In the genomic region with DNA sequence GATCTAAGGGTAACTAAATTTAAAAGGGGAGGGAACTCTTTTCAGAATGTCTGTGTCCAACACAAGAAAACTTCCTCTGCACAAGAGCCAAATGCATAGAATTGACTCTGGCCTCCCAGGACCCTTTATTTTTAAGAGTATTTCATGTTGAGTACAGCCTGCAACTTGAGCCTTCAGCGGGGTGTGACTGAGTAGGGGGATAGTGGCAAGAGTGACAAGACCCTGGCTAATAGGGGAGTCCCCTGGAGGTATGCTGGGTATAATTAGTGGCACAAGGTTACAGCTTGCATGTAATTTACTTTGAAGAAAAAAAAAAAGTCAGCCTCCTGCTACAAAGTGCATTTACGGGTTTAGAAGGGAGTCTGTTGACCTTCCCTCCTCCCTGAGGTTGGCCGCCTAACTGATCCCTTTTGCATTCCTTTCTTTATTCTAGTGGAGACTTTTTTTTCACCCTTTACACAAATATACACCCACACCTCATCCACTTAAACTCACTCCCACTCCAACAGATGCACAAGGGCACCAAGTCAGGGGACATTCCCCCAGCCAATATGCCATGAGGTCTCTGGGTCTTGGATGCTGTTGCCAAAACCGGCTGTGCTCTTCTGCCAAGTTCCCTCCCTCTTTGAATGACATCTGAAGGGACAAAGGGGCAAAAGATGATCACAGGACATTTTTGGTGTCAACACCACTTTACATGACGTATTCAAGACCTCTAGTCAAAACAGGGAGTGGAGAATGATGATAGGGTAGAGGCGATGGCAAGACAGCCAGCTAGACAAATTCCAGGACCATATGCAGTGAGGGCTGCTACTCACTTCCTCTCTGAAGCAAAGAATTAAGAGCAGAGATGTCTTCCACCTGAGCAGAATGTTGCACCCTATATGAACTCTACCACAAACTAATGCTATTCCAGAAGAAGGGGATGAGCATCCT, we compare ENCODE assay signal across 15 mouse cellular contexts.
A peak's percentile ranks its signal among the peaks of the same experiment; 100 is the strongest.
DNase-seq lines count a peak whose midpoint lies in the region; ATAC-seq and TF ChIP-seq lines count a peak whose summit lies in the region.
"Had no signal": no experiment of that assay in that cellular context is flagged by ENCODE, and none has a peak within 500 bp of the region (broad histone marks: within the 10 kb centered on the region; RNA-seq: fewer than 3 reads in every experiment).

No protein-coding gene starts in this region.

- TF ChIP-seq EP300 in lung, postnatal 0 days (IDR thresholded peaks at IDR 0.05), result no peak

- no peak overlapping the region for H3K4me2 ChIP-seq in heart, embryonic 16.5 days (ENCODE audit: low read depth, low read length)
- H3K4me2 ChIP-seq in lung, postnatal 0 days (replicated peaks; ENCODE audit: low read depth, low read length), result no peak overlapping the region
- H3K4me2 ChIP-seq in embryonic facial prominence, embryonic 12.5 days (replicated peaks), result no peak overlapping the region
- H3K4me2 ChIP-seq: forebrain, embryonic 15.5 days; hindbrain, embryonic 13.5 days had no signal

- peak; percentile 73 for ATAC-seq in heart, embryonic 16.5 days (replicated peaks; ENCODE audit: extremely low read depth, insufficient read depth, low FRiP score)
- no peak; the same call in 1 of the 2 replicates for ATAC-seq in lung, postnatal 0 days
- no peak for ATAC-seq in embryonic facial prominence, embryonic 12.5 days (ENCODE audit: insufficient number of reproducible peaks, insufficient read depth, low FRiP score, low TSS enrichment)
- ATAC-seq: forebrain, embryonic 15.5 days had no signal

- H3K9me3 ChIP-seq in heart, embryonic 16.5 days (replicated peaks; ENCODE audit: control insufficient read depth, low read length), result no peaks in the 10 kb centered on the region
- no peaks in the 10 kb centered on the region for H3K9me3 ChIP-seq in lung, postnatal 0 days (ENCODE audit: low read length)
- no peaks in the 10 kb centered on the region for H3K9me3 ChIP-seq in embryonic facial prominence, embryonic 12.5 days
- H3K9me3 ChIP-seq: forebrain, embryonic 15.5 days; hindbrain, embryonic 13.5 days had no signal

- H3K27ac ChIP-seq in heart, embryonic 16.5 days (ENCODE audit: low read length), result peak overlapping the region; percentile 80
- H3K27ac ChIP-seq in lung, postnatal 0 days (ENCODE audit: low read length), result no peak overlapping the region
- 0 out of 2 replicates have a peak overlapping the region, but pooled peaks have one; percentile 23 for H3K27ac ChIP-seq in embryonic facial prominence, embryonic 12.5 days
- H3K27ac ChIP-seq: forebrain, embryonic 15.5 days; hindbrain, embryonic 13.5 days; liver, embryonic 14.5 days had no signal

- WGBS in heart, embryonic 16.5 days, result 34% methylated on average over 6 of the region's 6 CpGs
- WGBS in lung, postnatal 0 days, result 52% methylated on average over 6 of the region's 6 CpGs
- 16% methylated on average over 6 of the region's 6 CpGs for WGBS in embryonic facial prominence, embryonic 12.5 days

- no peak overlapping the region for H3K4me3 ChIP-seq in heart, embryonic 16.5 days (ENCODE audit: low read length)
- H3K4me3 ChIP-seq in lung, postnatal 0 days (ENCODE audit: low read depth, low read length), result no peak overlapping the region
- no peak overlapping the region for H3K4me3 ChIP-seq in embryonic facial prominence, embryonic 12.5 days
- H3K4me3 ChIP-seq: forebrain, embryonic 15.5 days; hindbrain, embryonic 13.5 days had no signal

- peaks cover 6% of the 10 kb centered on the region for H3K4me1 ChIP-seq in heart, embryonic 16.5 days (ENCODE audit: control insufficient read depth, insufficient read depth, low read length)
- no peaks in the 10 kb centered on the region for H3K4me1 ChIP-seq in lung, postnatal 0 days (ENCODE audit: insufficient read depth, low read depth, low read length)
- H3K4me1 ChIP-seq in embryonic facial prominence, embryonic 12.5 days, result peaks cover 10% of the 10 kb centered on the region
- H3K4me1 ChIP-seq: forebrain, embryonic 15.5 days; hindbrain, embryonic 13.5 days had no signal

- no peak for DNase-seq in heart, adult 18-20 months
- DNase-seq in lung, postnatal 0 days (ENCODE audit: low spot score), result peak; percentile 14
- no peak for DNase-seq in lung, postnatal 36 days
- DNase-seq in adipocyte (ENCODE audit: low spot score), result no peak
- DNase-seq in thymus, postnatal 4 days, result no peak
- DNase-seq: cerebellum, adult 8-10 months; gastrocnemius, postnatal 10 days; kidney, adult 11 months; retina, postnatal 1 day; thymus, adult 2 months had no signal

- no peaks in the 10 kb centered on the region for H3K36me3 ChIP-seq in heart, embryonic 16.5 days (ENCODE audit: control insufficient read depth, insufficient read depth)
- no peaks in the 10 kb centered on the region for H3K36me3 ChIP-seq in lung, postnatal 0 days (ENCODE audit: insufficient read depth, low read length)
- H3K36me3 ChIP-seq in embryonic facial prominence, embryonic 12.5 days, result no peaks in the 10 kb centered on the region
- H3K36me3 ChIP-seq: forebrain, embryonic 15.5 days; hindbrain, embryonic 13.5 days had no signal

- H3K9ac ChIP-seq in heart, embryonic 16.5 days (ENCODE audit: low read length), result no peak overlapping the region
- no peak overlapping the region for H3K9ac ChIP-seq in lung, postnatal 0 days (replicated peaks; ENCODE audit: low read depth)
- H3K9ac ChIP-seq in embryonic facial prominence, embryonic 12.5 days, result no peak overlapping the region
- H3K9ac ChIP-seq: forebrain, embryonic 15.5 days; hindbrain, embryonic 13.5 days; liver, embryonic 14.5 days had no signal

- TF ChIP-seq CTCF in lung, postnatal 0 days (IDR thresholded peaks at IDR 0.05), result no peak

- no peaks in the 10 kb centered on the region for H3K27me3 ChIP-seq in heart, embryonic 16.5 days (ENCODE audit: control insufficient read depth, insufficient read depth, low read length)
- no peaks in the 10 kb centered on the region for H3K27me3 ChIP-seq in lung, postnatal 0 days (replicated peaks; ENCODE audit: insufficient read depth, low read length)
- no peaks in the 10 kb centered on the region for H3K27me3 ChIP-seq in embryonic facial prominence, embryonic 12.5 days
- H3K27me3 ChIP-seq: forebrain, embryonic 15.5 days; hindbrain, embryonic 13.5 days had no signal
